Comparison of ENCODE assay signal across 16 mouse cellular contexts in genomic region chr15:31250027-31250426, GRCm38 (mm10).
"Had no signal": no experiment of that assay in that cellular context is flagged by ENCODE, and none has a peak within 500 bp of the region (broad histone marks: within the 10 kb centered on the region; RNA-seq: fewer than 3 reads in every experiment).

No protein-coding gene starts in this region.

- H3K27me3 ChIP-seq: kidney, embryonic 15.5 days; limb, embryonic 12.5 days; liver, embryonic 15.5 days; stomach, embryonic 15.5 days had no signal

- H3K36me3 ChIP-seq: kidney, embryonic 15.5 days; limb, embryonic 12.5 days; liver, embryonic 15.5 days; stomach, embryonic 15.5 days had no signal

- H3K9me3 ChIP-seq: kidney, embryonic 15.5 days; limb, embryonic 12.5 days; liver, embryonic 15.5 days; stomach, embryonic 15.5 days had no signal

- H3K4me2 ChIP-seq: kidney, embryonic 15.5 days; limb, embryonic 12.5 days; liver, embryonic 11.5 days; liver, embryonic 15.5 days; lung, embryonic 14.5 days; midbrain, embryonic 11.5 days; stomach, embryonic 15.5 days had no signal

- ATAC-seq: intestine, embryonic 16.5 days had no signal

- H3K9ac ChIP-seq: kidney, embryonic 15.5 days; limb, embryonic 12.5 days; liver, embryonic 15.5 days; lung, embryonic 14.5 days; stomach, embryonic 15.5 days had no signal

- H3K4me1 ChIP-seq: stomach, embryonic 15.5 days had no signal

- H3K27ac ChIP-seq: kidney, embryonic 15.5 days; liver, embryonic 15.5 days; stomach, embryonic 15.5 days had no signal

- DNase-seq: kidney, adult 2 months; kidney, postnatal 14 days; lung, embryonic 14.5 days; lung, postnatal 10 days; lung, postnatal 4 days; right cerebral cortex, postnatal 4 days; spleen, adult 18-20 months; thymus, postnatal 4 days had no signal

- H3K4me3 ChIP-seq: kidney, embryonic 15.5 days; limb, embryonic 12.5 days; liver, embryonic 15.5 days; myocyte; stomach, embryonic 15.5 days had no signal
